Mouse (Mus musculus) layer of hippocampus, postnatal 10 days (tissue): ENCODE data around the gene Grip1. TPM values are rescaled to one million over a fixed set of nuclear protein-coding genes. Genes with fewer than 3 reads are reported as not detected.
"Not testable (repeated sequence)": the region's sequence is repeated elsewhere in the genome, so short reads cannot be mapped to it uniquely, and the experiment has no call there.

Experiments used
- DNase-seq, 2 experiments: peaks; one replicate each; pipeline ENCODE4 v3.0.0; 2021; ENCODE audit warnings: low spot score in 2 of 2
- total RNA-seq, 2 experiments: library from RNA; stranded (reverse); gene quantifications; 2 replicates each; pipeline ENCODE4 v1.2.3; 2021

The Grip1 gene
- total RNA-seq, 2 experiments from 2014 or later = 51.9 to 57.0 TPM

DNA sequence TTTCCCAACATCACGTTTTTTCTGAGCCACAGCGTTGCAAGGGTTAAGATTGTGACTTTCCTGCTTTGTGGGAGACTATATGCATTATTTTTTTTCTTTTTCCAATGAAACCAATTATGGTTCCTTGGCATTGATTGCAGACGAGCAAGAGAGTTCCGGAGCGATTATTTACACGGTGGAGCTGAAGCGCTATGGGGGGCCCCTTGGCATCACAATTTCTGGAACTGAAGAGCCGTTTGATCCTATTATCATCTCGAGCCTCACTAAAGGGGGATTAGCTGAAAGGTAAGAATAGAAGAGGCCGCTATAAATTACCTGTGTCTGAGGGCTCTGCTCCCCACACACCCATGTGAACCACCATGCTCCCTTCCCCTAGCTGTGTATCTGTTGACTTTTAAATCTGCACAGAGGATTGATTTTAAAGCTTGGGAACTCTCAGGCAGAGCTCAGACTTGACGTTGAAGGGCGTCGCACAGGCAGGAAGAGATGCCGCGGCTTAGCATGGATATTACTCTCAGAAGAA, 581.6 kb downstream of the Grip1 start:
- DNase-seq = no peak

DNA sequence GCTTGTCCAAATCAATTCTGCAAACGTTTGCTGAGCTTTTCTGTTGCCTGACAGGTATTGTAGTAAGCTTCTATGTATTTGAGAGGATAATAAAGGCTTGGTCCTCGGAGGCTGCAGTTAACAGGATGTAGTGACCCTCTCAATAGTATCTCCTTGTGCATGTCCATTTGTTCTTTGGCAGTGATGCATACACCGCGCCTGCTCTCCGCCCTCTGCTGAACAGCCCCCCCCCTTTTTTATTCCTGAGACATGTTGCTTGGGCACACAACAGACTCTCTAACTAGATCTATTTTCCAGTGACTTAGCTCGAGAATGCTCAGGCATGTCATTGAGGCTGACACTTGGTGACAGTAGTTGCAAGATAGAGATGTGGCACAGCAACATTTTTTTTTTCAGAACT, 582.2 kb downstream of the Grip1 start:
- no peak for DNase-seq

DNA sequence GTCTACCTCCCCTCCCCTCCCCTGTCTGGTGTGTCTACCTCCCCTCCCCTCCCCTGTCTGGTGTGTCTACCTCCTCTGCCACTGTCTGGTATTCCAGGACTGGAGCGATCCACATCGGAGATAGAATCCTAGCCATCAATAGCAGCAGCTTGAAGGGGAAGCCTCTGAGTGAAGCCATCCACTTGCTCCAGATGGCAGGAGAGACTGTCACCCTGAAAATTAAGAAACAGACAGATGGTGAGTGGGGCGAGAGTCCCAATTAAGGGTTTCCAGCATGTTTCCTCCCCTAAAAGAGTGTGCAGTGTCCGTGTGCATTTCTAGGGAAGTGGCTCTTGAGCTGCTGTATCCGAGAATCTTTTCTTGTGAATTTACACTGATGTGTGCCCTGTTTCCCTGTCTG, 584.6 kb downstream of the Grip1 start:
- DNase-seq = peak; percentile 29 to 30

DNA sequence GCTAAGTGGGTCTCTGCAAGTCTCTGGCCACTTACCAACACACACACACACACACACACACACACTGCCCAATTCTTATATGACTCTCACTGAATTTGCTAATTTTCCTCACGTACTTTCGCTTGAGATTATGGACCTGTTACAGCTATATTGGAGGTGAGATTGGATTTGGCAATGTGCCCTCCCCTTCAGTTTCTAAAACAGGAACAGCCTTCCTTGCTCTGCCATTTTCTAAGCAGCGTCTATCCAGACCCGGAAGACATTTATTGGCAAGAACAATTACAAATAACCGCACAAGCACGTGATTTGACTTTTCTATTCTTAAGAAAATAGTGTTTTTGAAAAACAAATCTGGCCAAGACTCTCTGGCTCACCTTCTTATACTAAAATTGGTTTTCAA, 590.6 kb downstream of the Grip1 start:
- DNase-seq = no peak

DNA sequence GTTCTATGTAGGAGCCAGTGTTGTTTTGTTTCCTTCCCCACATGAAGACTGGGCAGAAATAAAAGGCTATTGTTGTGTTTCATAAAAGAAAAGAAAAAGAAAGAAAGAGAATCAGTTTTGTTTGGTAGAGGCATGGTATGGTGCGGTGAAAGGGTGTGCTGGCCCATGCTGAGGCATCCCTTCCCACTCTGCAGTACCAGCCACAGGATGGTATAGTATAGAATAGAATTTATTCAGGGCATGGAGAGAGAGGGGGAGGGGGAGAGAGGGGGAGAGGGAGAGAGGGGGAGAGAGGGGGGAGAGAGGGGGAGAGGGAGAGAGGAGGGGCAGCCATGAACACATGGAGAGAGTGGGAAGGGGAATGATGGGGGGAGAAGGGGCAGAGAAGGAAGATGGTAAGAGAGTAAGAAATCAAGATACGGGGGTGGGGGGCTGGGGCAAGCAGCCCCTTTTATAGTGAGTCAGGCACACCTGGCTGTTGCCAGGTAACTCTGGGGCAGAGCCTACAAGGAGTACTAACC, 591.1 kb downstream of the Grip1 start:
- DNase-seq = no peak

DNA sequence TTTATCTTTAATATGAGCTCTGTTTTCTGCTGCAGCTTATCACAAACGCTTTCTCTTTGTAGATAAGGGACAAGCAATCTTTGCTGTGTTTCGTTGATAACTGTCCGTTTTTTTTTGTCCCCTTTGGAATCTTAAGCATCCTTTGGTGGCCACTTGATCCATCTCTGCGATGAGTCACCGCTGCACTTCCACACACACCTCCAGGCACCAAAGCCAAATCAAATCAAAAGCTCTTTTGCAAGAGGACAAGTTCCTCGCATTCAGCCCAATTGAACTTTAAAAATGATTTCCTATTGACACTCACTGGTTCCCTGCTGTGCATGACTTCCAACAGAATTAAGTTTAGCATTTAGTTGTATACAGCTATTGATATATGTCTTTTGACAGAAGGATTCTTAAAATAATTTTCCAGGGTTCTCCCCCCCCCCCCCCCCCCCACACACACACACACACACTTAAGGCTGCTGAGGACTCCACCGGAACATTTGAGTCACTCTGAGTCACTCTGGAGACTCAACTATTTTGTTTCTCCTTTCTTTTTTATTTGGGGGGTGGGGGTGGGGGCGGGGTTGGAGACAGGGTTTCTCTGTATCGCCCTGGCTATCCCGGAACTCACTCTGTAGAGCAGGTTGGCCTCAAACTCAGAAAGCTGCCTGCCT, 607.1 kb downstream of the Grip1 start:
- no peak for DNase-seq

DNA sequence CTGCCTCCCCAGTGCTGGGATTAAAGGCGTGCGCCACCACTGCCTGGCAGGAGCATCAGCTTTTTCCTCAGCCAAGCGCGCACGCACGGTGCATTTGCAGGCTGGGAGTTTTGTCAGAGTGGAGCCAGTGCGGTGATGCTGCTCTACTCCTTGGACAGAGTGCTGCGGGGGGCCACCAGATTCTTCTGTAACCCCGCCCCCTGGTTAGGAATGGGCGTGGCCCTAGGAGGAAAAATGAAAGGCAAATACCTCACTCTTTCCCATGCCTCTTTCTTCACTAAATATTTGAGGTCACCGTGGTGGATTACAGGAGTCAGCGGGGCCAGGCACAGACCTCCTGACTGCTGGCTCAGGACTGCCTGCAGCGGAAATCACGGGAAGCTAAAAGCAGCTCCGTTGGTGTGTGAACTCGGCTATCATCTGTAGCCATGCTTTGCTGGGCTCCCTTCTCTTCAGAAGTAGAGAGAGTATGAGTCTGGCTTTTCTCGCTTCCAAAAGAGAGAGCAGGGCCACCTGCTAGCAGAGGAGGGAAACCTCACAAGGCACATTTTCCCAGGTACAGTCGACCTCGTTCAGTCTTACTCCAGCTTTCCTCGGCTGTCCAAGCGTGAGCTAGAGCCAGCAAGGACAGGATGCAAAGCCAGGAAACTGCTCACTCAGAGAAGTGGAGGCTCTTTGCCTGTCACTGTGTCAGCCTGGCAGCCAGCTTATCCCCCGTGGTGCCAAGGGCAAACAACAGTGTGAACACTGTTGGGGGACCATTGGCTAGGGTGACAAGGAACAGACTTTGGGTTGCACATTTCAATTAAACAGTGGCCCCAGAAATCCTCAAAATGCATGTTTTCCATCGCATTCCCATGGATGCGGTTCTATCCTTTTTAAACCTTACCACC, 607.9 kb downstream of the Grip1 start:
- DNase-seq = no peak

DNA sequence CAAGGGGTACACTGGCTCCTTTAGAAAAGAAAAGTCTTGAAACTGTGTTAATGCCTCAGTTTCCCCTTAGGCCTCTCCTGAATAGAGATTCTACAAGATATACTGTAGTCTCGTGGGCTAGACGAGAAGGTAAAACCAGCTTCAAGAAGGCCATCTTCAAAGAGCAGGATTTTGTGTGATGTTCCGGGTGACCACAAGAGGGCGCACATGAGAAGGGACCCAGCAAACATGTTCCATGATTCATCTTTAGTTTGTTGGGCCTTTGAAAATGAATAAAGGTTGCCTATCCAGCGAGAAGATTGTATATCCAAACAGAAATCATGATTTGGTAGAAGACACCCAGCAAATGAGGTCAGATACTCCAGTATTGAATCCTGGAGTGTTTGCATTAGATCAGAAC, 610.8 kb downstream of the Grip1 start:
- DNase-seq = peak; percentile 53 to 65

DNA sequence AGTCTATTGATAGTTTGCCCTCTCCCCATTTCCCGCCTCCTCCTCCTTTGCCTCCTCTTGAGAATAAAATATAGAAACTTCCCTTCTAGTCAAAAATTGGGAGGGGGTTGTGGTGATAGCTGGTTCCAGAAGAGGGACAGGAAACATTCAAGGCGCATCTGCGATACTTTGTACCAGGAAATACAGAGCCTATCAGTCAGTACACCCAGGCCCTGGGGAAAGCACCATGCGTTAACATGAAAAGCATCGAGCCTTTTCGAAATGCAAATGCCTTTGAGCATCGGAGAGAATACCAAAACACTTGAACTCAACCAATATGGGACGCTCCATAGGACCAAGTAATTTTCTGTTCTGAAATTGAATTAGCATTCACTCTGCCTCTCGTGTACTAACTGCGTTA, 612.7 kb downstream of the Grip1 start:
- DNase-seq = no peak

DNA sequence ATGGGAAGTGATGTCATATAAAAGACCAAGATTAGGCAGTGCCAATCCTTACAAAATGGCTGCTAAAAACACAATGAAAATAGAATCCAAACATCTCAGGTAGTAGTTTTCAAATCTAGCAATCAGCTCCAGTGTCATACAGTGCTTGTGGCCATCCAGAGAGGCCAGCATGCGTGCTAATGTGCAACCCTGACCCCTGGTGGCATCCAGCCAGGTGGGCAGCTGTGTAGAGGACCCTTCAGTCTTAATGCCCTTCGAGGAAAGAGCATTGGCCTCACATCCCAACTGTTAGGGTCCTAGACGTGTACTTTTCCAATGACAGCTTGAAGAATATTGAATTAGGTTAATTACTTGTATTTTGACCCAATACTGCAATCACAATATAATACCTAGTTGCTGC, 624.2 kb downstream of the Grip1 start:
- no peak for DNase-seq

DNA sequence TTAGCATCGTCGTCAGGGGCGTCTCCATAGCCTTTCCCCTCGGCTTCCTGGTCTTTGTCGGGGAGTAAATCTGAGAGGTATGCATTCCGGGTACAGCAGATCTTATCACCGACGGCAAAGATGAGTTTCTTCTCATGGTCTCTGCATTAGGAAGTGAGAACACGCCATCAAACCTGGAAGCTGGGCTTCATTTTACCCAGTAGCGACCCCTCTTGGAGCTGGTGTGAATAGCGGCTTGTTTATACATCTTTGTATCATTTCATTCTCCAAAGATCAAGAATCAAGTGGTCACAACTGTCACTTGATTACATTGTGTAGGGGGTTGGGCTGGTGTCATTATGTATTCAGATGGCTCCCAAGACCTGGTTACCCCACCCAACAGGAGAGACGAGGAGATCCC, 638.9 kb downstream of the Grip1 start:
- no peak for DNase-seq

DNA sequence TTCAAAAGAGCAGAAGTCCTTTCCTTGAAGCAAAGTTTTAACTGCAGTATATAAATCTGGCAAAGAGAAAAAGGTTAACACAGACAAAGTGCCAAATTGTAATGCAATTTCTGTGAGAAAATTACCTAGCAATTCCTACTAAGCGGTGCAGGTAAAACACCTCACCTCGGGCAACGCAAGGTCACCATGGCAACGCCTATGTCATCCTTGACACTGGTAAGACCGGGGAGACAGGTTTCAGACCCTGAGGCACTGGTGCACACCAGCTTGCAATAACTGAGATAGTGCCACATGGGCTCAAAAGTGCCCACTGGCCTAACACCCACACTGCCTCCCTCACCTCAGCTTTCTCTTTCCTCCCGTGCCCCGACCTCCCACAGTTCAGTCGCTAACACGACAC, 641.5 kb downstream of the Grip1 start:
- DNase-seq = no peak

DNA sequence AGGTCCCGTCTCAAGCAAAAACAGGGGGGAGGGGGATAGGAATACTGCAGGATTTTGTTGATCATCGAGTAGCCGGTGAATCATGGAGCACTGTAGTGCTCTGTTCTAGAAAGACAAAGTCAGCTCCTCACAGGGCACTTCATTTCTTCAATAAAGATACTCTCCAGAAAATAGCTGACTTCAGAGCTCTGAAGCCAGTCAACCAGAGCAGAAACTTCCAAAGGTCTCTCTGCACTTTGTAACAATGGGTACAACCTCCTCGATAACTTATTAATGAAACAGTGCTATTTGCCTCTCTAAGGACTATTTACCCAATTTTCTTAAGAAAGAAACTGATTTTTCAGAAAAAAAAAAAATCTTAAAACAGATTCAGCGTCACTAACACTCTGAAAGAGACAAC, 642.1 kb downstream of the Grip1 start:
- DNase-seq = no peak

DNA sequence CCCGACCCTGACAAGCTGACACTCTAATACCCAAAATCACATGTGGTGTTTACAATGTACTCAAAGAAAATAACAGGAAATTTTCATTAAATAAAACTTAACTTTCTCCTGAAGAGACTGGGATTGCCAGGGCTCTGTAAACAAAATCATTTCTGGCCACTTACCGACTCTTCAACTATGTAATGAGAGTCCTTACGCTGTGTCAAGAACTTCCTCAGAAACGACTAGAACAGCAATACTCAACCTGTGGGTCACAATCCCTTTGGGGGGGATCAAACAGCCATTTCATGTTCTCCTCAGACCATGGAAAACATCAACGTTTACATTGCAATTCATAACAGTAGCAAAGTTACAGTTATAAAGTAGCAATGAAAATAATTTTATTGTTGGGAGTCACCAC, 643.9 kb downstream of the Grip1 start:
- no peak for DNase-seq

DNA sequence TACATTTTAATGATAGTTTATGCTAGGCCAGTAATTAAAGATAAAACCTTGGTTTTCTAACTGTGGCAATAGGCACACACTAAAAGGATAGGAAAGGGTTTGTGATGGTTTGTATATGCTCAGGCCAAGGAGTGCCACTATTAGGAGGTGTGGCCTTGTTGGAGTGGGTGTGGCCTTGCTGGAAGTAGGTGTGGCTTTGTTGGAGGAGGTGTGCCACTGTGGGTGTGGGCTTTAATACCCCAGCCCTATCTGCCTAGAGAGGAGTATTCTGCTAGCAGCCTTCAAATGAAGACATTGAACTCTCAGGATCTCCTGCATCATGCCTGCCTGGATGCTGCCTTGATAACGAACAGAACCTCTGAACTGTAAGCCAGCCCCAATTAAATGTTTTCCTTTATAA, 647.2 kb downstream of the Grip1 start:
- no peak for DNase-seq

DNA sequence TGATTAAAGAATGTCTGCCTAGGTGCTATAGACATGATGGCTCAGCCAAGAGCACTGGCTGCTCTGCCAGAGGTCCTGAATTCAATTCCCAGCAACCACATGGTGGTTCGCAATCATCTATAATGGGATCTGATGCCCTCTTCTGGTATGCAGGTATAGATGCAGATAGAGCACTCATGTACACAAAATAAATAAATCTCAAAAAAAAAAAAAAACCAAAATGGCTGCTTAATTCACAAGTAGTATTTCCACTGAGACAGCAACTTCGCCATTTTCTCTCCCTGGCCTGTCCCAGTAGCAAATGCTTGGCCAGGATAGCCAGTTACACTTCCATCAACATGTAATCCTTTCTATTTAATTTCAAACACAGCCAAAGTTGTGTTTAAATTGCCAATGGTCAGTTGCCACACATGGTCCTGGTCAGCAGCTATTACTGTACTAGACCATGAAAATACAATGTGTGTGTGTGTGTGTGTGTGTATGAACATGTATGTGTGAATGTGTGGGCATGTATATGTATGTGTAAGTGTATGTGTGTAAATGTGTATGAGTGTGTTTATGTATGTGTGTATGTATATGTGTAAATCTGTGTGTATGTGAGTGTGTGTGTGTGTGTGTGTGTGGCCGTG, 658.2 kb downstream of the Grip1 start:
- DNase-seq = no peak

DNA sequence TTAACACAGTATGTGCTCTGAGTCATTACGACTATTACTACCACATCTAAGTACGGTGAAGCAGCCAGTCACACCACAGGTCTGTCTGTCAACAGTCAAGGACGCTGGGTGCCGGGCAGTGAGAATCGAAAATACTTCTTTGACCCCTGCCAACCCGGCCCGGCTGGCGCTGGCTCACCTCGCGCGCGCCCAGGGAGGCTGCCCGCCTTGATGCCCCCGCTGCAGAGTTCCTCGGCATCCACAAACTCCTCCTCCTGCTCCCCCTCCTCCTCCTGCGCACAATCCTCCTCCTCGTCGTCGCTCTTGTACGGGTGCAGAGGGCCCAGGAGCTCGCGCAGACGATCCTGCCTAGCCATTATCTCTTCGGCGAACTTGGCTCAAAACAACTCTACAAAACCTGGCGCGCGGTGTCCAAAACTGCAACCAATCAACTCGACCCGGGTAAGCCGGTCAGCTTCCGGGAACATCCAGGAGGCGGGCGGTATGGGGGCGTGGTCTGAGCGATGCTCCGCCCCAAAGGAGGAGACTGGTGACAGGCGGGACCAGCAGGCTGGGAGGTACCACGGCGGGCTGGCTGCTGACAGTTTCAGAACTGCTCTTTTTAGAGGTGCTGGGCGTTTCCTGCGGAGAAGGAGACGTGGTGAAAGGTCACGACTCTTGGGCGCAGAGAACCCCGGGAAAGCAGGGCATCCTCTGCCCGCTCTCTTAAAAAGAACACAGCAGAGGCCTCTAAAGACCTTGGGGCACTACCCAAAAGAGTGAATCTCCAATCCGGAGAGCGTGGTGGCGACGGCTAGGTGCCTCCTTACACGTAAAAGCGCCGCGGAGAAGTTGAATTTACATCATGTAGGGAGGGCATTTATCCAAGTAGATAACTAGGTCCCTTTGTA, 659.1 kb downstream of the Grip1 start, which contains the start of gene Helb:
Gene Helb (minus strand): TSS at position 481 of the 890 bp plus-strand sequence.
- DNase-seq = peak; percentile 97

DNA sequence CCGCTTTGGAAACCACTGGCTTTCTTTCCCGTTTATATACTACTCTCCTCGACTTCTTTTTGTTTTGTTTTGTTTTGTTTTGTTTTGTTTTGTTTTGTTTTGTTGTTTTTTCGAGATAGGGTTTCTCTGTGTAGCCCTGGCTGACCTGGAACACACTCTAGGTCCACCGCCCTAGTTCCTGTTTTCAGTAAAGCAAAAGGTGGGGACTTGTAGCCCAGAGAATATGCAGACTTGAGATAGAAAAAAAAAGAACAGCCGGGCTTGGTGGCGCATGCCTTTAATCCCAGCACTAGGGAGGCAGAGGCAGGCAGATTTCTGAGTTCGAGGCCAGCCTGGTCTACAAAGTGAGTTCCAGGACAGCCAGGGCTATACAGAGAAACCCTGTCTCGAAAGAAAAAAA, 659.9 kb downstream of the Grip1 start:
- not testable (repeated sequence) for DNase-seq

DNA sequence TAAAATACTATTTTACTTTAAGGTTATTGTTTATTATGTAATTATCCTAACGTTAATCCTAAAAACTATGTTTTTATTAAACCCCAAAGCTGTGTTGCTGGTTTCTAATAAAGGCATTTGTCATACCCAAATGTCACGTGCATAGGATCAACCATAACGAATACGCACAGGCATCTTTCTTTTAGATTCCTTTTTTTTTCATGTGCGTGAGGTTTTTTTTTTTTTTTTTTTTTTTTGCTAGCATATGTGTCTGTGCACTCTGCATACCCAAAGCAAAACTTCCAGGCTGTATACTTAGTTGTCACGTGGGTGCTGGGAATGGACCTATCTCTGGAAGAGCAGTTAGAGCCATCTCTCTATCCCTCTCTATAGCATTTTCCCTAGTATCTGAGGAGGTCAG, 660.4 kb downstream of the Grip1 start:
- DNase-seq = no peak

DNA sequence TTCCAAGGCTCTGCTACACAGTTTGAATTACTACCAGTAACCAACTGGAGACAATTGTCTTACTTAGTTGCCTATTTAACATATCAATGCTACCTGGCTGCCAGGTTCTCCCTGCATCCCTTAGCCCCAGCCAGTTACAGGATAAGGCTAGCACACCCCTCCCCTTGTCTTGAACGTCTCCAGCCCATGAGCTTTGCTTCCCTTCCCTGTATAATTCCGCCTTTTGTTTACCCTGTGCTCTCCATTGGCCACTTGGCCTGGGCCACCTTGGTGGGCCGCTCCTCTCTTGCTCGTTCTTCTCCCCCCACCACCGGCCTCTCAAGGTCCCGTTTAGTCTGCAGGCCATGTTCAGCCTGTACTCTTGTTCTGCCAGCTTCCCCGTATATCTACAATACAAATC, 660.9 kb downstream of the Grip1 start:
- DNase-seq = no peak

DNA sequence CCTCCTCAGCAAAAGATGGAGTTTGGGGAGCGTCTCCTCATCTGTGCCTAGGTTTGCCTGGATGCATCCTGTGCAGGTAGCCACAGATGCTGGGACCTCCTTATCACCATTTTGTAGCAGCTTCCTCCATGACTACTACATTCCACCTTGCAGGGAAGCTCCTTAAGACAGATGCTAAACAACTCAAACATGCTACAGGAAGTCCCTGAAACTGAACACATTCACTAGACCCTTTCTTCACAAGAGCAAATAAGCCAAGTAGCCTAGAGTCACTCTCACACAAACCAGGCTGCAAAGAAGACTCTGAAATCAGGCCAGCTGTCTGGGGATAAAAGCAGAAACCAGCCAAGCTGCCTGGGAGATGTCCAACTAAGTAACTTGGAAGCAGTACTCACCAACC, 661.6 kb downstream of the Grip1 start:
- DNase-seq = no peak
